Mouse (Mus musculus) yolk sac, embryonic 10.5 days (tissue): Measurements from ENCODE around the gene Clec18a.
"Not testable (repeated sequence)": the region's sequence is repeated elsewhere in the genome, so short reads cannot be mapped to it uniquely, and the experiment has no call there.

Source experiments
- DNase-seq: peaks from one replicate; pipeline ENCODE4 v3.0.0-alpha.2; 2017; ENCODE audit warnings: low spot score

Gene Clec18a

DNA sequence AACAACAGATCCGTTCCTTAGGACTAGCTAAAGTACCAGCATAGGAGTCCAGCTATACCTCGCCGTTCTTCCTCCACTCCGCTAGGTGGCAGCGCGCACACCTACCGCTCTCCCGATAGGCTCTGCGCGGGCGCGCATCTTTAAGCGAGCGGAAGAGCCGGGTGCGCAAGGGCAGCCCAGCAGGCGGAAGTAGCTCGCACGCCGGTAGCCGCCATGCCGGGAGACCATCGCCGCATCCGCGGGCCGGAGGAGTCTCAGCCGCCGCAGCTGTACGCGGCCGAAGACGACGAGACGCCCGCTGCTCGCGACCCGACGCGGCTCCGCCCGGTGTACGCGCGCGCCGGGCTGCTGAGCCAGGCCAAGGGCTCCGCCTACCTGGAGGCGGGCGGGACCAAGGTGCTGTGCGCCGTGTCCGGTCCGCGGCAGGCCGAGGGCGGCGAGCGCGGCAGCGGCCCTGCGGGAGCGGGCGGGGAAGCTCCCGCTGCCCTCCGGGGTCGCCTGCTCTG is 36.0 kb downstream of the Clec18a start, which contains the start of gene Exosc6:
Gene Exosc6, plus strand, starts transcription at position 182 of the 506 bp plus-strand sequence.
- peak; percentile 91 for DNase-seq

GRCm38 (mm10) chr8:111055661-111056060 is 36.6 kb downstream of the Clec18a start:
- DNase-seq = peak; percentile 25

DNA sequence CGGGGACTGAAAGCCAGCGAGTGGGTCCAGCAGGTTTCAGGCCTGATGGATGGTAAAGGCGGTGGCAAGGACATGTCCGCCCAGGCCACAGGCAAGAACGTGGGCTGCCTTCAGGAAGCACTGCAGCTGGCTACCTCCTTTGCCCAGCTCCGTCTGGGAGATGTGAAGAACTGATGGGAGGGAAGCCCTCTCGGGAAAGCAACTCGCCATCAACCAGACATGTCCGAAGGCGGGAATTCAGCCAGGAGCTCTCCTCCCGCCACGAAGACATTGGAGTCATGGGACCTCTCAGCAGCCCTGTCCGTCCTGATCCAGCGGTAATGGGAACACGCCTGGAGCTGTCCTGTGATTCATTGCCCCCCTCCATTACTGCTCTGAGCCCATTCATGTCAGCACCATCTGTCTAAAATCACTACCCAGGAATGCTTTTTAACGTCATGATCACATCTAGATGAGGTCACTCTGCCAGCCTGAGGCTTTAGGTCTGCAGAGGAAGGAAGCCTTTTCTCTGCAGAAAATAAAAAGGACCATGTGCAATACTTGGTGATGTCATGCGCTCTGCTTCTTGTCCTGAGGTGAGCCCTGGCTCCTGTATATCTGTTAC is 37.1 kb downstream of the Clec18a start:
- DNase-seq = no peak

DNA sequence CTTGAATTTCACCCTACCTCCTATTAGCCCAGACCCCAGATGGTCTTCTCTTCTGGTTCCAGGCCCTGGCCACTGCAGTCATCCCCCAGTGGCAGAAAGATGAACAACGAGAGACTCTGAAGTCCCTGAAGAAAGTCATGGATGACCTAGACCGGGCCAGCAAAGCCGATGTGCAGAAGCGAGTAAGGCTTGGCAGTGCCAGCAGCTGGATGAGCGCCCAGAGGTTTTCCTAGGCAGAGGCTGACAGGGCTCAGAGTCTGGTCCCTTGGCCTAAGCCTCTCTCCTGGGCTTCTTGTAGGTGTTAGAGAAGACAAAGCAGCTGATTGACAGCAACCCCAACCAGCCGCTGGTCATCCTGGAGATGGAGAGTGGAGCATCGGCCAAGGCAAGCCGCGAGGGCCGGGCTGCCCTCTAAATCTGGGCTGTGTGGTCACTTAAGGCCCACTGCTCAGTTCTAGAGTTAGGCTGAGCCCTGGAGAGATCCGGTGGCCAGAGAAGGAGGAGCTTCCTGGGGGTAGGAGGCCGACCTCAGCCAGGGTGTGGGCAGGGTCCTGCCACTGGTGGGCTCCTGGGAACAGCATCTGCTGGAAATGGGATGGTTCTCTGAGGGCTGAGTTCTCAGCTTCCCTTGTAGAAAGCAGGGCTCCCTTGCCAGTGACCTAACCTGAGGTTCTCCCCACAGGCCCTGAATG is 38.3 kb downstream of the Clec18a start:
- no peak for DNase-seq

DNA sequence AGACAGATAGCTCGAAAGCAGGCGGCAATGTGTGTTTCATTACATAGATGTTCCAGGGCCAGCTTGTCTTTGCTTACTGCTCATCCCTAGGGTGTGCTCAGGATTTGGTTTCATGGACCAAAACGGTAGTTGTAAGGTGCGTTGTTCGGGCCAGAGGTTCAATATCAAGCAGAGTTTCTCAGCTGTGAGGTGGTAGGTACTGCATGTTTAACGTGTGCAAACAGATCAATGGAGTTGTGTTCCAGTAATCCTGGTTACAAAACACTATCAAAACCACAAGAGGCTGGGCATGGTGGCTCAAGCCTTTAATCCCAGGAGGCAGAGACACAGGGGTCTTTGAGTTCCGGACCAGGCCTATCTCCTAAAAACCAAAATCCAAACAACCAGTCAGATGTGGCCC is 43.1 kb downstream of the Clec18a start:
- no peak for DNase-seq

- DNase-seq = no peak
These were observed 43.5 kb downstream of the Clec18a start for GRCm38 (mm10) chr8:111048694-111049093.

DNA sequence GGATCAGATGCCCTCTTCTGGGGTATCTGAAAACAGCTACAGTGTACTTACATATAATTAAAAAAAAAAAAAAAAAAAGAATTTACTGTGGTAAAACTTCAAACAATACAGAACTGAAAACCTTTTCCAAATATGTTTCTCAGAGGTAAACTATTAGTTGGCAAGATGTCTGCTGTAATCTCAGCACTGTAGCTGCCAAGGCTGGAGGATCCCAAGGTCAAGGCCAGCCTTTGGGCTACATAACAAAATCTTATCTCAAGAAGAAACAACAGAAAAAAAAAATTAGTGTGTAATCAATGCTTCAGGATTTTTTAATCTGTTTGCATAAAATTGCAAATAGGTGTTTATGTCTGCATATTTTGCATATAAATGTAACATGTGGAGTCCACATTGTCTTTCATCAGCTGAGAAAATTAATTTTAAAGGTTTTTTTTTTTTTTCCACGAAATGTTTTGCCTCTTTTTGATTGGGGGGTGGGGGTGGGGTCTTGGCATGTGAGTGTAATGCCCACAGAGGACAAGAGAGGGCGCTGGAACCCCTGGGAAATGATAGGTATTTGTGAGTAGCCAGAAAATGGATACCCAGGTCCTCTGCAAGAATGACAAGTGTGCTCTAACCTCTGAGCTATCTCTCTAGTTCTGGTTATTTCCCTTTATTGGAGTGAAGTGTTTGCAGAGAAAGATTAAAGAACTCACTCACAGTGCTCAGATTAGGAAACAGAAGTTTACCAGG is 48.1 kb downstream of the Clec18a start:
- DNase-seq = no peak

GRCm38 (mm10) chr8:111042546-111042945 is 49.7 kb downstream of the Clec18a start:
- no peak for DNase-seq

DNA sequence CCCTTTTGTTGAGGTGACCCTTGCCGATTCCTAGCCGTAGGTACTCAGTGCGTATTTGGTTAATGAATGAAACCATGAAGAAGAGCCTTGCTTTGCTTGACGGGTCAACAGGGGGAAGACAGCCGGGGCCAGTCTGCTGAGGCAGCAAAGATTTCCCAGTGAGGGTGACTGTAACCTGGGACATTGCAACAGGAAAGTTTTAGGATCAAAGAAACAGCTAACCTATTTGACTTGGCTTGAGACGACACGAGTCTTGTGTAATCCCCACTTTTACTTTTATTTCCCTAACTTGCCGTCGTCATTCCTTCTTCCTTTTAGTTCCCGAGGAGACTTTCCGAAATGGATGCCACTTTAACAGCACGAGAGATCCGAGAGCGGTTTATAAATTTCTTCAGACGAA is 55.6 kb downstream of the Clec18a start:
- DNase-seq = no peak

DNA sequence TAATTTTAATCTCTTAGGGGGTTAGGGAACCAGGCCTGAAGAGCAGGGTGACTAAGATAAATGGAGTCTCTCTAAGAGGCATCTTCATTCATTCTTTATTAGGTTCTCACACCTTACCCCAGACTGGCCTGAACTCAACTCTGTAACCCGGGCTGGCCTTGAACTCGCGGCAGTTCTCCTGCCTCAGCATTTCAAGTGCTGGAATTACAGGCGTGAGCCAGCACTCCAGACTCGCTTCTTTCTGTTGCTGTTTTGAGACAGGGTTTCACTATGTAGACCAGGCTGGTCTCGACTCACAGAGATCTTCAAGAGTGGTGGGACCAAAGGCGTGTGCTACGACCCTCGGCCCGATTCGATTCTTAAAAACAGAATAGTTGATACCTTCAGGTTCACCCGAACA is 58.0 kb downstream of the Clec18a start:
- no peak for DNase-seq

- peak; percentile 99 for DNase-seq
These were observed 58.6 kb downstream of the Clec18a start for GRCm38 (mm10) chr8:111033482-111034215.

DNA sequence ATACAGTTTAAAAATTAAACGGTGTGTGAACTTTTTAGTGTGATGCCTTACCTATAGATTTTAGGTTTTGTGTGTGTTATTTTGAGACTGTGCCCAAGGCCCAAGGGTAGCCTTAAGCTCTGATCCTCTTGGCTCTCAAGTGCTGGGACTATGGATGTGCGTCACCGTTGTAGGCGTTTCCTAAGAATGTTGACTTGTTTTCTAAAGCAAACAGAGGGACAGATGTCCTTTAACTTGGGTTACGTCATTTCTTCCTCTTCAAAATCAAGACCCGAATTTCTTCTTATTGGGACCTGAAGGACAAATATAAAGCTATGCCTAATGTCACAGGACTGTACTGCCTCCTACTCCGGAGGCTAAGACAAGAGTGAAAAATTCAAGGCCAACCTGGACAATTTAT is 59.3 kb downstream of the Clec18a start, which contains the start of gene Aars:
Gene Aars, plus strand, starts transcription at position 229 of the 400 bp plus-strand sequence.
- peak; percentile 28 for DNase-seq

DNA sequence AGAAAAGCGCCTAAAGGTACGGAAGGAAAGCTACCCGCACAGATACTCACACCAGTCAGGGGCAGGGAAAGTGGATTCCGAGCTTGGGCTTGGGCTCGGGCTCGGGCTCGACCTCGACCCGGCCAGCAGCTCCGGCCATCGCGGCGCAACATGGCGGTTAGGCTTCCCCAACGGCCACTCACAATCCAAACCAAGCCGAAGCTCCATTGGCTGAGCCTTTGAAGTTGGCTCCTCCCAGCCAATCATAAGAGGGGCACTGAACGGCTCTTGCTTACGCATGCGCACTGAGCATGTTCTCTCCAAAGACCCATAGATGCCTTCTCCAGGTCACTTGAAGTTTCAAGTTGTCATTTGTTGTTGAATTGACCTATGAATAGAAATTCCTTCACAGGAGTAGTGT is 60.7 kb downstream of the Clec18a start, which contains the start of gene Ddx19b:
Gene Ddx19b, minus strand, starts transcription at position 180 of the 400 bp plus-strand sequence.
- DNase-seq = no peak

GRCm38 (mm10) chr8:111030045-111030444 is 62.2 kb downstream of the Clec18a start:
- no peak for DNase-seq

DNA sequence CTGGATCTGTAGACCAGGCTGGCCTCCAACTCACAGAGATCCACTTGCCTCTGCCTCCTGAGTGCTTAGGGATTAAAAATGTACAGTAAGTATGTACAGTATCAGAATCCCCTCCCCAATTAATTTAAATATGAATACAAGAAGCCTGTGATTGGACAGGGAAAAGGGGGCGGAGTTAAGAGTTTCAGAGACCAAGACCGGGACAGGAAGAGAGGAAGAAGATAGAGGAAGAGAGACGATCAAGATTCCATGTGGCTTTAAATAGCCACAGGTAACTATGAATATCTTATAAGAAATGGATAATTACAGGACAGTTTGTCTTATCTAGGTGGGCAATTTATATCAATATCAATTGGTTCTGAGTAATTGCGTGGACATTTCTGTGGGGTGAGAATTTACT is 62.6 kb downstream of the Clec18a start:
- DNase-seq = no peak

- DNase-seq = peak; percentile 83
These were observed 64.8 kb downstream of the Clec18a start for GRCm38 (mm10) chr8:111027391-111027937.

- DNase-seq = not testable (repeated sequence)
These were observed 65.6 kb downstream of the Clec18a start for GRCm38 (mm10) chr8:111026609-111027008.

- not testable (repeated sequence) for DNase-seq
These were observed 81.8 kb downstream of the Clec18a start for GRCm38 (mm10) chr8:111010230-111010991.
